7 mouse cellular contexts compared by ENCODE assay signal in the genomic region with DNA sequence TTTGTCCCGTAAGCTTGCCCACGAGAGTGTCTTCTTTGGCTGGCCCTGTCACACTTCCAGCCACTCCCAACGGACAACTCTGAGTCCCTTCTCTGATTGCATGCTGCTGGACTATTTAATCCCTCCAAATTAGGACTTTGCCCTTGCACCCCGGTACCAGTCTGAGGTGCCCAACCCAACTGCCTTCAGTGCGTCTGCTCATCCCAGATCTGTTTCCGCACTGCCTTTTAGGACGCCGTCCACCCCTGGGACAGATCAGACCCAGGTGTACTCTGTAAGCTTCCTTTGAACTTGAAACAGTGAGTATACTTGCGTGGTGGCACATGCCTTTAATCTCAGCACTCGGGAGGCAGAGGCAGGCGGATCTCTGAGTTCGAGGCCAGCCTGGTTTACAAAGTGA. TPM values are rescaled to one million over a fixed set of nuclear protein-coding genes. Genes with fewer than 3 reads are reported as not detected.
DNase-seq lines count a peak whose midpoint lies in the region; ATAC-seq lines count a peak whose summit lies in the region.

No protein-coding gene starts in this region.

- no peak overlapping the region for H3K9ac ChIP-seq in lung, embryonic 15.5 days
- H3K9ac ChIP-seq in forebrain, embryonic 15.5 days (replicated peaks), result peak overlapping the region; percentile 94; the same call in 1 of the 2 replicates
- no peak overlapping the region for H3K9ac ChIP-seq in limb, embryonic 11.5 days (ENCODE audit: low read length)
- no peak overlapping the region for H3K9ac ChIP-seq in stomach, embryonic 14.5 days (replicated peaks; ENCODE audit: low read depth, low read length)

- 70% methylated on average over 12 of the region's 12 CpGs for WGBS in lung, embryonic 15.5 days
- WGBS in forebrain, embryonic 15.5 days, result 75% methylated on average over 12 of the region's 12 CpGs
- 79% methylated on average over 12 of the region's 12 CpGs for WGBS in limb, embryonic 11.5 days
- WGBS in stomach, embryonic 14.5 days, result 68% methylated on average over 12 of the region's 12 CpGs

- no peak for DNase-seq in lung, postnatal 4 days
- no peak for DNase-seq in limb, embryonic 11.5 days (ENCODE audit: low spot score)
- no peak for DNase-seq in cerebellum, adult 9-11 months

- no peak overlapping the region for H3K27ac ChIP-seq in lung, embryonic 15.5 days
- H3K27ac ChIP-seq in forebrain, embryonic 15.5 days (replicated peaks), result 0 out of 2 replicates have a peak overlapping the region, but pooled peaks have one; percentile 95
- no peak overlapping the region for H3K27ac ChIP-seq in limb, embryonic 11.5 days (replicated peaks; ENCODE audit: low read depth, low read length)
- no peak overlapping the region for H3K27ac ChIP-seq in stomach, embryonic 14.5 days (ENCODE audit: low read length)

- peak overlapping the region; percentile 78 for H3K4me3 ChIP-seq in lung, embryonic 15.5 days
- peak overlapping the region; percentile 100; the same call in 1 of the 2 replicates for H3K4me3 ChIP-seq in forebrain, embryonic 15.5 days
- peak overlapping the region; percentile 82; the same call in 1 of the 2 replicates for H3K4me3 ChIP-seq in limb, embryonic 11.5 days (ENCODE audit: low read depth, low read length)
- peak overlapping the region; percentile 98; the same call in 1 of the 2 replicates for H3K4me3 ChIP-seq in stomach, embryonic 14.5 days (ENCODE audit: low read depth, low read length)

- no peaks in the 10 kb centered on the region for H3K27me3 ChIP-seq in lung, embryonic 15.5 days
- H3K27me3 ChIP-seq in forebrain, embryonic 15.5 days, result no peaks in the 10 kb centered on the region
- H3K27me3 ChIP-seq in limb, embryonic 11.5 days (ENCODE audit: control insufficient read depth, insufficient read depth, low read length), result no peaks in the 10 kb centered on the region
- no peaks in the 10 kb centered on the region for H3K27me3 ChIP-seq in stomach, embryonic 14.5 days (ENCODE audit: control insufficient read depth, insufficient read depth, low read length)

- ATAC-seq in lung, embryonic 15.5 days (ENCODE audit: borderline replicate concordance, extremely low read depth, low FRiP score, low TSS enrichment), result no peak
- no peak for ATAC-seq in forebrain, embryonic 15.5 days (replicated peaks)
- no peak for ATAC-seq in limb, embryonic 11.5 days (ENCODE audit: insufficient number of reproducible peaks, low FRiP score, low TSS enrichment, low read depth)
- no peak for ATAC-seq in stomach, embryonic 14.5 days (ENCODE audit: insufficient number of reproducible peaks, insufficient read depth, low FRiP score, low read depth)
- no peak for ATAC-seq in monocyte, adult 5-6 weeks (replicated peaks; ENCODE audit: insufficient number of reproducible peaks, low FRiP score, low TSS enrichment, poor library complexity, severe bottlenecking)

- no peaks in the 10 kb centered on the region for H3K9me3 ChIP-seq in lung, embryonic 15.5 days
- no peaks in the 10 kb centered on the region for H3K9me3 ChIP-seq in forebrain, embryonic 15.5 days
- H3K9me3 ChIP-seq in limb, embryonic 11.5 days (ENCODE audit: control insufficient read depth, low read length), result no peaks in the 10 kb centered on the region
- H3K9me3 ChIP-seq in stomach, embryonic 14.5 days (ENCODE audit: control insufficient read depth, low read depth, low read length), result no peaks in the 10 kb centered on the region

- H3K36me3 ChIP-seq in lung, embryonic 15.5 days, result no peaks in the 10 kb centered on the region
- H3K36me3 ChIP-seq in forebrain, embryonic 15.5 days, result no peaks in the 10 kb centered on the region
- no peaks in the 10 kb centered on the region for H3K36me3 ChIP-seq in limb, embryonic 11.5 days (ENCODE audit: control insufficient read depth, insufficient read depth, low read length)
- no peaks in the 10 kb centered on the region for H3K36me3 ChIP-seq in stomach, embryonic 14.5 days (ENCODE audit: control insufficient read depth, insufficient read depth, low read length)

- H3K4me2 ChIP-seq in lung, embryonic 15.5 days, result peak overlapping the region; percentile 88
- peak overlapping the region; percentile 59 for H3K4me2 ChIP-seq in forebrain, embryonic 15.5 days (replicated peaks)
- peak overlapping the region; percentile 75; the same call in 1 of the 2 replicates for H3K4me2 ChIP-seq in limb, embryonic 11.5 days (ENCODE audit: low read depth, severe bottlenecking)
- peak overlapping the region; percentile 86 for H3K4me2 ChIP-seq in stomach, embryonic 14.5 days (replicated peaks; ENCODE audit: low read depth, low read length)

- H3K4me1 ChIP-seq in lung, embryonic 15.5 days, result peaks cover 30% of the 10 kb centered on the region
- H3K4me1 ChIP-seq in forebrain, embryonic 15.5 days, result peaks cover 32% of the 10 kb centered on the region
- H3K4me1 ChIP-seq in limb, embryonic 11.5 days (ENCODE audit: control insufficient read depth, insufficient read depth, low read length), result peaks cover 7% of the 10 kb centered on the region
- H3K4me1 ChIP-seq in stomach, embryonic 14.5 days (ENCODE audit: control insufficient read depth, insufficient read depth, low read length), result peaks cover 18% of the 10 kb centered on the region

RNA-seq across cellular contexts. Expression of gene Cdc42bpb, which starts 1.3 kb away (rescaled TPM):
- 31.8 and 32.2 TPM in 2 replicates for polyA plus RNA-seq in lung, embryonic 15.5 days (2015; fragmentation: Nextera tagmentation; extraction: Ambion mirVana)
- 33.9 and 35.5 TPM in 2 replicates for polyA plus RNA-seq in forebrain, embryonic 15.5 days (2015; fragmentation: Nextera tagmentation; extraction: Ambion mirVana)
- polyA plus RNA-seq in limb, embryonic 11.5 days (2014; fragmentation: Nextera tagmentation; extraction: Ambion mirVana), result 30.4 and 30.9 TPM in 2 replicates
- polyA plus RNA-seq in stomach, embryonic 14.5 days (2014; fragmentation: Nextera tagmentation; extraction: Ambion mirVana), result 44.1 and 44.9 TPM in 2 replicates
- total RNA-seq in monocyte, adult 5-6 weeks (2017), result 37.5 to 41.2 TPM (median 40.7 TPM) in 3 replicates

RNA-seq across cellular contexts. Expression of gene Lbhd2, which starts 27.8 kb away (rescaled TPM):
- polyA plus RNA-seq in lung, embryonic 15.5 days (2015; fragmentation: Nextera tagmentation; extraction: Ambion mirVana), result 0.50 and 0.93 TPM in 2 replicates
- 1.6 and 2.2 TPM in 2 replicates for polyA plus RNA-seq in forebrain, embryonic 15.5 days (2015; fragmentation: Nextera tagmentation; extraction: Ambion mirVana)
- 0.63 TPM in 1 of 2 replicates, not detected in the other for polyA plus RNA-seq in limb, embryonic 11.5 days (2014; fragmentation: Nextera tagmentation; extraction: Ambion mirVana)
- 0.93 and 1.5 TPM in 2 replicates for polyA plus RNA-seq in stomach, embryonic 14.5 days (2014; fragmentation: Nextera tagmentation; extraction: Ambion mirVana)
- not detected in 3 replicates for total RNA-seq in monocyte, adult 5-6 weeks (2017)

RNA-seq across cellular contexts. Expression of gene Exoc3l4, which starts 38.0 kb away (rescaled TPM):
- 11.7 and 13.5 TPM in 2 replicates for polyA plus RNA-seq in lung, embryonic 15.5 days (2015; fragmentation: Nextera tagmentation; extraction: Ambion mirVana)
- polyA plus RNA-seq in forebrain, embryonic 15.5 days (2015; fragmentation: Nextera tagmentation; extraction: Ambion mirVana), result 1.7 and 2.0 TPM in 2 replicates
- 4.1 TPM in 2 replicates for polyA plus RNA-seq in limb, embryonic 11.5 days (2014; fragmentation: Nextera tagmentation; extraction: Ambion mirVana)
- 5.7 and 6.8 TPM in 2 replicates for polyA plus RNA-seq in stomach, embryonic 14.5 days (2014; fragmentation: Nextera tagmentation; extraction: Ambion mirVana)
- 1.1 TPM in 1 of 3 replicates, not detected in the others for total RNA-seq in monocyte, adult 5-6 weeks (2017)
